Mouse (Mus musculus) thymus, adult 2 months (tissue): ENCODE measurements around the gene Atad1. TPM values are rescaled to one million over a fixed set of nuclear protein-coding genes. Genes with fewer than 3 reads are reported as not detected.
"Not testable (repeated sequence)": the region's sequence is repeated elsewhere in the genome, so short reads cannot be mapped to it uniquely, and the experiment has no call there.

Source experiments
- DNase-seq: peaks from one replicate; pipeline ENCODE4 v3.0.0; 2021
- H3K27ac ChIP-seq: fragments of 200-500 bp; 2 replicates; pipeline ENCODE4 v1.5.1; 2012; ENCODE audit warnings: low read length, control low read depth; ENCODE audit not compliant: control insufficient read depth, insufficient read depth
- H3K27me3 ChIP-seq: fragments of 200-500 bp; 2 replicates; pipeline ENCODE4 v1.6.1; 2012; ENCODE audit warnings: mild to moderate bottlenecking, low read length, moderate library complexity, mixed read lengths; ENCODE audit not compliant: control insufficient read depth, insufficient read depth
- H3K36me3 ChIP-seq: fragments of 200-500 bp; 2 replicates; pipeline ENCODE4 v1.6.1; 2012; ENCODE audit warnings: mild to moderate bottlenecking, low read length, moderate library complexity; ENCODE audit not compliant: control insufficient read depth, insufficient read depth
- H3K4me1 ChIP-seq: fragments of 200-500 bp; replicated peaks from 2 replicates; pipeline ENCODE4 v1.6.1; 2012; ENCODE audit warnings: low read length; ENCODE audit not compliant: control insufficient read depth, insufficient read depth
- H3K4me3 ChIP-seq: fragments of 200-500 bp; 2 replicates; pipeline ENCODE4 v1.5.1; 2012; ENCODE audit warnings: mild to moderate bottlenecking, low read length, control low read depth, moderate library complexity; ENCODE audit not compliant: control insufficient read depth, insufficient read depth
- CTCF ChIP-seq: fragments of 200-500 bp; IDR thresholded peaks from 2 replicates; pipeline ENCODE4 v1.5.1; 2012; ENCODE audit warnings: mild to moderate bottlenecking, control low read depth, low read length, moderate library complexity, borderline replicate concordance; ENCODE audit not compliant: control insufficient read depth, poor library complexity, insufficient read depth; ENCODE audit errors: extremely low read depth
- POLR2A ChIP-seq: fragments of 200-500 bp; IDR thresholded peaks from 2 replicates; pipeline ENCODE4 v1.6.1; 2012; ENCODE audit warnings: mild to moderate bottlenecking, low read length, control low read depth, moderate library complexity; ENCODE audit not compliant: control insufficient read depth, poor library complexity, insufficient read depth; ENCODE audit errors: extremely low read depth
- WGBS: fragments of 180-500 bp; shearing (Covaris S2); methylation state at CpG from one replicate; pipeline ENCODE4 v1.1.7; 2018; 5-methylcytosine and 5-hydroxymethylcytosine counted together
- polyA plus RNA-seq: library from polyadenylated mRNA; depleted of rRNA; stranded (reverse); fragments of >200 nt; gene quantifications from 2 replicates; pipeline ENCODE4 v1.2.3, GENCODE M21; 2012

Gene Atad1
- polyA plus RNA-seq, 1 experiment = 17.7 TPM

DNA sequence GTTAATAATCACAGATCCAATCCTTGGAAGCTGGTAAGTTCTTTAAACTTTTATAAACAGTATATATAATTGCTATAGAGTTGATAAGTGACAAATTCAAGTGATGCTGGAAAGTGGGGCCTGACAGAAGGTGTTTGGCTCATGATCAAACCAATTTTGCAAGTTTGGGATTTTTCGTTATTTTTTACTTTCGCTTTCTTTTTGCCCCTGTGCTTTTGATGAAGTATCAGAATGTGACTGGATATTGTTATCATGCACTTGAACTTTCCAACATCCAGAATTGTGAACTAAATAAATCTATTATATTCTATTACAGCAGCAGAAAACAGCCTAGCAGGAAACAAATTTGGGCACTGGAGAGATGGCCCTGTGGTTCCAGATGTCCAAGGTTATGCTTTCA lies 58.7 kb downstream of the Atad1 start:
- H3K4me3 ChIP-seq = no peak overlapping the region
- TF ChIP-seq POLR2A (no peak), CTCF (no peak)
- no peaks in the 10 kb centered on the region for H3K27me3 ChIP-seq
- 15% methylated on average over 2 of the region's 2 CpGs for WGBS
- peaks cover 36% of the 10 kb centered on the region for H3K36me3 ChIP-seq
- H3K4me1 ChIP-seq = no peaks in the 10 kb centered on the region; the same call in 1 of the 2 replicates
- no peak for DNase-seq
- no peak overlapping the region for H3K27ac ChIP-seq

DNA sequence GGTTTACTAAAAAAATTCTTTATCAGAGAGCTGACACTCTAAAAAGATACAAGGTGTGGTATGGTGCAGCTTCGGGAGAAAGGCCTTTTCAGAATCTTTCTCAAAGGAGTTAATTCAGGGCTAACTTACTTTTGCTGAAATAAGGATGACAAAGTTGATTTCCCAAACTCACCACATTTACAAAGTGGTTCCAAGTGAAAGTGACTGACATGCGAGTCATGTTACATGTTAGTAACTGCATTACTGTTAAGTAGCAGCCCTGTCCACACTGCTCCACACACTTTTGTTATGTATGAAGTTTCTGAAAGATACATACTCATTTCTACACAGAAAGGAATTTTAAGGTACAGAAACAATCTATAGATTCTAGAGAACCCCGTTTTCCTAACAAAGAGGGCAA lies 63.8 kb downstream of the Atad1 start:
- H3K27me3 ChIP-seq = no peaks in the 10 kb centered on the region
- H3K36me3 ChIP-seq = peaks cover 48% of the 10 kb centered on the region
- WGBS = 97% methylated on average over 3 of the region's 3 CpGs
- DNase-seq = no peak
- no peak overlapping the region for H3K27ac ChIP-seq
- no peaks in the 10 kb centered on the region for H3K4me1 ChIP-seq
- TF ChIP-seq POLR2A = no peak
- TF ChIP-seq CTCF = no peak
- H3K4me3 ChIP-seq = no peak overlapping the region

DNA sequence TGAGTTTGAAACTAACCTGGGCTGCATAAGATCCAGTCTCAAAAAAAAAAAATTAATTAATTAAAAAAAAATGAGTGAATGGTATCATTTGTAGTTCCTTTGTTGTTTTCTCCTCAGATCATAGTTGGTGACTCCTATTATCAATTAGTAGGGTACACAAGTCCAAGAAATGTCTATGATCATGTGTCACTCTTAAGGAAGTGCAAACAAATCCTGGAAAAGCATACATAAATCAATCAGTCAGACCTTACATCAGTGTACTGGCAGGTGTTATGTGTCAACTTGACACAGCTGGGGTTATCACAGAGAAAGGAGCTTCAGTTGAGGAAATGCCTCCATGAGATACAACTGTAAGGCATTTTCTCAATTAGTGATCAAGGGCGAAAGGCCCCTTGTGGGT lies 71.8 kb downstream of the Atad1 start:
- WGBS = 92% methylated on average over 1 of the region's 1 CpGs
- H3K4me1 ChIP-seq, H3K27ac ChIP-seq, H3K4me3 ChIP-seq, H3K36me3 ChIP-seq, DNase-seq, H3K27me3 ChIP-seq: not testable (repeated sequence)

DNA sequence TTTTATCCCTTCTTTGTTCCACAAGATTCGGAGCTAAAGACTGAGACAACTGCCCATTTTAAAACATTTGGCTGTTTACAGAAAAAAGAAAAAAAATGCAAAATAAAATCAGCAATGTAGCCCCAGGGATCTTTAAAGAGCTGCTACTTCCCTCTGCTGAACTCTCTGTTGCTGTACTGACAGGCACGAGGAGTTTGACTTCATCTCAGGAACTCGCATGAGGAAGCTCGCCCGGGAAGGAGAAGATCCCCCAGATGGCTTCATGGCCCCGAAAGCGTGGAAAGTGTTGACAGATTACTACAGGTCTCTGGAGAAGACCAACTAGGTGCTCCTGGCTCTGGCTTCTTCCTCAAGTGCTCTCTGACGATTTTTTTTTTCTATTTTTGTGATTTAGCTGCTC lies 74.3 kb downstream of the Atad1 start:
- TF ChIP-seq POLR2A = no peak
- no peak for TF ChIP-seq CTCF
- H3K27ac ChIP-seq = no peak overlapping the region
- H3K4me1 ChIP-seq = no peaks in the 10 kb centered on the region
- WGBS = 87% methylated on average over 8 of the region's 8 CpGs
- no peak for DNase-seq
- no peaks in the 10 kb centered on the region for H3K27me3 ChIP-seq
- H3K4me3 ChIP-seq = no peak overlapping the region
- H3K36me3 ChIP-seq = no peaks in the 10 kb centered on the region

DNA sequence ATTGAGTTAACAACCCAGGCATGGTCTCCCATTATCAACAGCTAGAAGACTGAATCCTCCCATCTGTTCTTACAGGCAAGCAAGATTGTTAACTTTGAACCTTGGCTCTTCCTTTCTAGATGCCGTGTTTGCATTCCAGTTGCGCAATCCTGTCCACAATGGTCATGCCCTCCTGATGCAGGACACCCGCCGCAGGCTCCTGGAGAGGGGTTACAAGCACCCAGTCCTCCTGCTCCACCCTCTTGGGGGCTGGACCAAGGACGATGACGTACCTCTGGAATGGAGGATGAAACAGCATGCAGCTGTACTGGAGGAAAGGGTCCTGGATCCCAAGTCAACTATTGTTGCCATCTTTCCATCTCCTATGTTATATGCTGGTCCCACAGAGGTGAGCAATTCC lies 76.7 kb downstream of the Atad1 start:
- H3K4me3 ChIP-seq = no peak overlapping the region
- H3K27me3 ChIP-seq = no peaks in the 10 kb centered on the region
- H3K4me1 ChIP-seq = no peaks in the 10 kb centered on the region
- H3K27ac ChIP-seq = no peak overlapping the region
- TF ChIP-seq CTCF (no peak), POLR2A (no peak)
- DNase-seq = no peak
- H3K36me3 ChIP-seq = no peaks in the 10 kb centered on the region
- WGBS = 96% methylated on average over 6 of the region's 6 CpGs

DNA sequence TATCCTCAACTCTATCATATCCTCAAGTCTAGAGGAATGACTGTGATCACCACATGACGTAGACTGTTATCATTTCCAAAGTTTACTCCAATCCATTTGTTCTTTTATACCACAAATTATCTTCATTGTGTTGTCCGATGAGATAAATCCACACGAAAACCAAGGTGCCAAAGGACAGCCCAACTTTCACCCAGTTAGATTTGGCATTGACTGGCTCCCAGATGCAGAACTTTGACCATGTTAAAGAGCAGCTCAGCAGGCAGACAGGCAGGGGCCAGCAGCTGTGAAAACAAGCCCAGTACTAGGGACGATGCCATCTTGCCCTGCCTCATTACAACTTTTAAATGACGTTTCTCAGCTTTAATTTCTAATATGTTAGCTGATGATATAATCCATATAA lies 80.2 kb downstream of the Atad1 start:
- no peak for DNase-seq
- Histone ChIP-seq H3K4me3 (no peak overlapping the region), H3K27ac (no peak overlapping the region), H3K27me3 (no peaks in the 10 kb centered on the region), H3K36me3 (no peaks in the 10 kb centered on the region), H3K4me1 (no peaks in the 10 kb centered on the region)
- 94% methylated on average over 5 of the region's 5 CpGs for WGBS
- TF ChIP-seq POLR2A (no peak), CTCF (no peak)

DNA sequence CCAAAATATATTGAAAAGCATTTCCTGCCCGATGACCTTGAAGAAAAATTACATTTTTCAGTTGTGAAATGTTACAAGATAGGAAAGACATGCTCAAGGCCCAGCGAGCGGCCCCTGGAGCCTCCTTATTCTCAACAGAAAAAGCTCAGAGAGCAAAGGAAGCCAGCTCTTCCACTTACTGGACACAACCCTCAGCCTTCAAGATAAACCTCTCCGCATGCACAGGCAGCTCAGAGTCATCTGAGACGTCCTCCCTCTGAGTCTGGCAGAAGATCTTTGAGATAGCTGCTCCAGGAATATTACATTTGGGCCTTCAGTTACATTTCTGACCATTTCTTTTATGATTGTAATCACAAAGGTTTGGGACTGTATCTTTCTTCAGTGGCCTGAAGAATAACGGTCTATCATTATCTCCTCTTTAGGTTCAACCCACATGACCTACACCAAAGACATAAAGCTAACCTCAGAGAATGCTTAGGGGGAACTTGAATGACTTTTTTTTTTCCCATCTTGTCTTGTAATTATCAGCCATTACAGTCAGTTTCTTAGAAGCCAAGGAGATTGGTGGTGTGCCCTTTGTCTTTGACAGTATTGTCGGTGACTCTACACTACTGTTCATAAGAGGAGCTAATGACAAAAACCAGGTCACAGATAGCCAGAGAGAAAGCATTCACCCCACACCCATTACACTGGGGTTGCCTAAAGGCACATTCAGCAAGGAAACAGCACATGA lies 85.8 kb downstream of the Atad1 start:
- no peak overlapping the region for H3K27ac ChIP-seq
- H3K4me3 ChIP-seq = no peak overlapping the region
- DNase-seq = no peak
- TF ChIP-seq POLR2A = no peak
- no peak for TF ChIP-seq CTCF
- H3K36me3 ChIP-seq = no peaks in the 10 kb centered on the region
- H3K27me3 ChIP-seq = no peaks in the 10 kb centered on the region
- no peaks in the 10 kb centered on the region for H3K4me1 ChIP-seq
- WGBS = 89% methylated on average over 7 of the region's 7 CpGs
